Mouse (Mus musculus) frontal cortex, postnatal 25 days (tissue): ENCODE data around the gene Psip1.

Source experiments
- DNase-seq, 2 experiments: peaks; one replicate each; pipeline ENCODE4 v3.0.0; 2022; ENCODE audit warnings: low spot score in 2 of 2

Gene Psip1

DNA sequence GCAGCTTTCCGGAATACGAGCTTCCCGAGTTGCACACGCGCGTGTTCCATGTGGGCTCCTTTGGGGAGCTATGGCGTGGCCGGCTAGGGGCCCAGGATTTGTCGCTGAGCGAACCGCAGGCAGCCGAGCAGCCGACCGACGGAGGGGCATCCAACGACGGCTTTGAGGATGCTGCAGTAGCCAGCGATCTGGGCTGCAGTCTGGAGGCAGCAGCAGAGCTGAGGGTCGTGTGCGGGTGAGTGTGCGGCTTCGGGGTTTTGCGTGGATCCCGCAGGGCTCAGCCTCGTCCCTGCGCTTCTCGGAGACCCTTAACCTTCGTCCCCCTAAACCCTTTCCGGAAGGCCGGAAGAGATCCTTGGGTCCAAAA lies 68.5 kb downstream of the Psip1 start:
- DNase-seq, result no peak

- DNase-seq, result peak; percentile 91
Observed at GRCm38 (mm10) chr4:83417160-83417819, 69.0 kb downstream of the Psip1 start, which contains the start of gene Snapc3. Gene Snapc3, plus strand, starts transcription at chr4:83417724.

GRCm38 (mm10) chr4:83414241-83414824 lies 71.9 kb downstream of the Psip1 start:
- no peak for DNase-seq

DNA sequence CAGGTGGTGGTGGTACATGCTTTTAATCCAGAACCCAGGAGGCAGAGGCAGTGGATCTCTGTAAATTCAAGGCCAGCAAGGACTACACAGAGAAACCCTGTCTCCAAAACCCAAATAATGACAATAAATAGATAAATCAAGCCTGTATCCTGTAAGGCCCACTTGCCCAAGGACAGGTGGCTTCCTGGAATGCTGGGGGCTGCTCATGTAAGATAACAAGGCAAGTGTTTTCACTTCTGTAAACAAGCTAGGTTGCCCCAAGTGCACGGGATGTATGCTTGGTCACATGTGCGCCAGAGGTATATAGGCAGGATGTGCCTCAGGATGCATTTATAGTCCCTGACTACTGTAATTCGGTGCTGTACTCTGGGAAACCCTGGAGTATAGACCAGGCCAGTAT lies 74.2 kb downstream of the Psip1 start:
- DNase-seq, result no peak

DNA sequence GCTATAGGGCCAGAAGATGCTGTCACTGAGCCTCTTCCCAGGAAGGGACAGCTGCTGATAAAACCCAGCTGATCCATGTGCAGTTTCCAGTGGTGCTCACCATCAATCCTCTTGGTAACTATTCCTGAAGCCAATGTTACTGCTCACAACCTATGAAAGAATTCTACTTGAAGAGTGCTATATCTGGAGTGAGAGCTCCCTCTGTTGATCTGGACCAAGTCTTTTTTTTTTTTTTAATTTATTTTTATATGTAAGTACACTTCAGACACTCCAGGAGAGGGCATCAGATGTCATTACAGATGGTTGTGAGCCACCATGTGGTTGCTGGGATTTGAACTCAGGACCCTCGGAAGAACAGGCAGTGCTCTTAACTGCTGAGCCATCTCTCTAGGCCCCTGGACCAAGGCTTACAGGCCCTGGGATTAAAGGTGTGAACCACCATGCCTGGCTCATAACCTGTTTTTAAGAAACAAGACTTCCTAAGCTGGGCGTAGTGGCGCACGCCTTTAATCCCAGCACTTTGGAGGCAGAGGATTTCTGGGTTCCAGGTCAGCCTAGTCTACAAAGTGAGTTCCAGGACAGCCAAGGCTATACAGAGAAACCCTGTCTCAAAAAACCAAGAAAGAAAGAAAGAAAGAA lies 76.3 kb downstream of the Psip1 start:
- DNase-seq, result no peak

DNA sequence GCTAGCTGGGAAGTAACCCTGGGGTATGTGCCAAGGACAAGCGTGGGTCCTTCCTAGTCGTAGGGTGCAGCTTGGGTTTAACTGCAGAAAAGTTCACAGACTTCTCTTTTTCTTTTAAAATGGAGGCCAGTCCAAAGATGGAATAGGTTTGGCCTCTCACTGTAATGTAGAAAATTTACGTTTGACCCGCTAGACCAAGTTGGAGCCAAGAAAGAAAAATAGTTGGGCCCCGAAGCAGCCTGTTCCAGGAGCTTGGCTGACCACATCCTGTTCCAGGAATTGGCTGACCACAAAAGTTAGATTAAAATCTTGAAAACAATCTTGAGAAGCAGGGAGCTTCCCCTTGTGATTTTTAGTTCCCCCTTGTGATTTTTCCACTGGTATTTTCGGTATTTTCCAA lies 78.6 kb downstream of the Psip1 start:
- no peak for DNase-seq
